Mouse (Mus musculus) neural tube, embryonic 15.5 days (tissue): Measurements from ENCODE around the gene Pbx2. TPM values are rescaled to one million over a fixed set of nuclear protein-coding genes. Genes with fewer than 3 reads are reported as not detected.

ENCODE experiments used
- ATAC-seq: fragments of 200-750 bp; cut with Nextera tagmentation; 2 replicates; pipeline ENCODE4 v1.8.0; 2017; ENCODE audit warnings: mild to moderate bottlenecking, moderate TSS enrichment, moderate library complexity; ENCODE audit not compliant: low FRiP score
- H3K27ac ChIP-seq: fragments of 300-500 bp; sonication (generic); replicated peaks from 2 replicates; pipeline ENCODE4 v1.5.1; 2015; ENCODE audit warnings: mild to moderate bottlenecking, inconsistent platforms
- H3K27me3 ChIP-seq: fragments of 300-500 bp; sonication (generic); replicated peaks from 2 replicates; pipeline ENCODE4 v1.6.1; 2015; ENCODE audit warnings: inconsistent platforms
- H3K36me3 ChIP-seq: fragments of 300-500 bp; sonication (generic); 2 replicates; pipeline ENCODE4 v1.6.1; 2015; ENCODE audit warnings: inconsistent platforms
- H3K4me1 ChIP-seq: fragments of 300-500 bp; sonication (generic); 2 replicates; pipeline ENCODE4 v1.6.1; 2015; ENCODE audit warnings: inconsistent platforms
- H3K4me2 ChIP-seq: fragments of 300-500 bp; sonication (generic); 2 replicates; pipeline ENCODE4 v1.6.1; 2015; ENCODE audit warnings: inconsistent platforms, mild to moderate bottlenecking, moderate library complexity
- H3K4me3 ChIP-seq: fragments of 300-500 bp; sonication (generic); replicated peaks from 2 replicates; pipeline ENCODE4 v1.5.1; 2015; ENCODE audit warnings: mild to moderate bottlenecking, inconsistent platforms
- H3K9ac ChIP-seq: fragments of 300-500 bp; sonication (generic); replicated peaks from 2 replicates; pipeline ENCODE4 v1.6.1; 2015; ENCODE audit warnings: mild to moderate bottlenecking, inconsistent platforms
- H3K9me3 ChIP-seq: fragments of 300-500 bp; sonication (generic); replicated peaks from 2 replicates; pipeline ENCODE4 v1.6.1; 2016; ENCODE audit warnings: inconsistent platforms
- WGBS: fragments of 180-500 bp; shearing (Covaris S2); methylation state at CpG from one replicate; pipeline ENCODE4 v1.1.7; 2015; ENCODE audit warnings: mixed read lengths; 5-methylcytosine and 5-hydroxymethylcytosine counted together
- polyA plus RNA-seq: library from polyadenylated mRNA; unstranded; fragments of >200 nt; fragmentation: Nextera tagmentation; extraction: Ambion mirVana; gene quantifications from 2 replicates; pipeline ENCODE4 v1.2.1, GENCODE M21; 2015

Gene Pbx2
- polyA plus RNA-seq, 1 experiment from 2014 or later: 8.2 TPM

DNA sequence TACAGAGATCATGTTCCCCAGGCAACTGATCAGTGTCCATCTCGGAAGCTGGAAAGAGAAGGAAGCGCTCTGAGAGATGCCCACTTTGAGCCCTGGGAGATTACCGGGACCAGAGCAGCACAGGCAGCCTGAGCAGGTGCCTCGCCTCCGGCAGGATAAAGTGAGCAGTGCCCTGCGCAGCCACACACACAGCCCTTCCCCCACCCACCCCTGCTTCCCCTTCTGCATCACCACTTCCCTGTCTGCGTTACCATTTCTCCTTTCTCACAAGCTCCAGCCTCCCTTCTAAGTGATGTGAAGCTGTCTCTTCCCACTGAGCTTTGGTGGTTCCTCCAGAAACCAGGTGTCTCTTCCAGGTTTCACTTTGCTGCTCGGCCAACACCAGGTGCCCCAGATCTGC is 29.9 kb upstream of the Pbx2 start:
- no peak overlapping the region for H3K4me3 ChIP-seq
- ATAC-seq: no peak

DNA sequence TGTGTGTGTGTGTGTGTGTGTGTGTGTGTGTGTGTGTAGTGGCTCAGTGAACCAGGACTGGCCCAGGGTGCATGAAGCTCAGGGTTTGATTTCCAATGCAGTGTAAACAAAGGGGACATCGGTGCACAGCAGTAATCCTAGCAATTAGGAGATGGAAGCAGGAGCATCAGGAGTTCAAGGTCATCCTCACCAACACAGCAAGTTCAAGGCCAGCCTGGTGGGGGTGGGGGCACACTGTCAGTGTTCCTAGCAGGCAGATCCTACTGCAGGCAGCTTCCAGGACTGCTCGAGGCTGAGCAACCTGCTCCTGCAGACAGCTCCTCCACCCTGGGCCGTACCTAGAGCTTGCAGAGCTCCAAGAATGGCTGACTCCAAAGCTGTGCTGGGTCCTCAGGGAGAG is 28.5 kb upstream of the Pbx2 start:
- H3K27ac ChIP-seq: no peak overlapping the region
- H3K9ac ChIP-seq: no peak overlapping the region
- 0 out of 2 replicates have a peak, but pooled peaks cover 5% of the 10 kb centered on the region for H3K4me1 ChIP-seq
- no peak for ATAC-seq
- no peaks in the 10 kb centered on the region for H3K36me3 ChIP-seq
- H3K9me3 ChIP-seq: no peaks in the 10 kb centered on the region
- no peak overlapping the region for H3K4me2 ChIP-seq
- H3K27me3 ChIP-seq: no peaks in the 10 kb centered on the region
- 72% methylated on average over 3 of the region's 3 CpGs for WGBS
- no peak overlapping the region for H3K4me3 ChIP-seq

More for the DNA sequence above, 29.9 kb upstream of the Pbx2 start:
- WGBS: 54% methylated on average over 8 of the region's 8 CpGs
- Histone ChIP-seq H3K4me2 (no peak overlapping the region), H3K4me1 (0 out of 2 replicates have a peak, but pooled peaks cover 5% of the 10 kb centered on the region), H3K9ac (no peak overlapping the region), H3K27ac (no peak overlapping the region), H3K36me3 (no peaks in the 10 kb centered on the region), H3K27me3 (no peaks in the 10 kb centered on the region), H3K9me3 (no peaks in the 10 kb centered on the region)

DNA sequence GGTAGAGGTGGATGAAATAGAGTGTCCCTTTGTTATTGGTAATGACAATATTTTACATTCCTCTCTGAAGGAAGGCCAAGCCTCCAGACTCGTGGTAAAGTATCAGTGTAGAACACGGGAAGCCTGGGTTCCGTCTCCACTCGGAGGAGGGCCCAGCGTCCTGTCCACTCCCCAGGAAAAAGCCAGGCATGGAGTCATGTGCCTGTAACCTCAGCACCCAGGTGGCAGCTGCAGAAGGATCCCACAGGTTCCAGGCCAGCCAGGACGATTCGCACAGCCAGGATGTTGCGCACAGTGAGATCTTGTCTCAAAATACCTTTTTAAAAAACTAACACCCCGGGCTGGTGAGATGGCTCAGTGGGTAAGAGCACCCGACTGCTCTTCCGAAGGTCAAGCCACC is 27.7 kb upstream of the Pbx2 start:
- no peak overlapping the region for H3K4me2 ChIP-seq
- H3K9ac ChIP-seq: no peak overlapping the region
- H3K4me1 ChIP-seq: 0 out of 2 replicates have a peak, but pooled peaks cover 5% of the 10 kb centered on the region
- 75% methylated on average over 11 of the region's 11 CpGs for WGBS
- no peaks in the 10 kb centered on the region for H3K36me3 ChIP-seq
- no peak overlapping the region for H3K4me3 ChIP-seq
- no peak for ATAC-seq
- no peaks in the 10 kb centered on the region for H3K27me3 ChIP-seq
- H3K9me3 ChIP-seq: no peaks in the 10 kb centered on the region
- no peak overlapping the region for H3K27ac ChIP-seq

DNA sequence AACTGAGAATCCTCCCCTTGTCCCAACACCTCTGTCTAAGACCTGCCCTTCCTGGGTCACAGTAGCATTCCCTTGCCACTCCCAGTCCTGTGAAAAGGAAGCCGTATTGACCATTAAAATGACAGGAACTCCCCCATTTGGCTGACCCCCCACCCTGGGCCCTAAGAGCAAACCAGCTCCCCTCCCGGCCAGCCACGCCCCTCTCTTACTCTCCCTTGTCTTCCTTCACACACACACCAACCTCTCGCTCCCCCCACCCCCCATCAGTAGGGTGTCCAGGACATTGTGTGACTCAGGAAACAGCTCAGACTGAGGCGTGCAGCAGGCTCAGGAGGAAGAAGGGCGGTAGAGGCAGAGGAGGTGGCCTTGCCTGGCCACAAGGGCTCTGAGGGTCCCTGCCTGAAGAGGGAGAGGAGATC is 27.1 kb upstream of the Pbx2 start, which contains the start of gene Notch4:
TSS of gene Notch4 (plus strand) at position 266 of the 419 bp plus-strand sequence.
- 5% methylated on average over 6 of the region's 6 CpGs for WGBS
- no peaks in the 10 kb centered on the region for H3K36me3 ChIP-seq
- H3K27me3 ChIP-seq: no peaks in the 10 kb centered on the region
- no peak within 1 kb of the TSS for H3K9ac ChIP-seq
- H3K27ac ChIP-seq: peak within 1 kb of the TSS; percentile 39; the same call in 1 of the 2 replicates
- H3K4me2 ChIP-seq: peak within 1 kb of the TSS; percentile 23
- ATAC-seq: no peak
- 0 out of 2 replicates have a peak, but pooled peaks cover 5% of the 10 kb centered on the region for H3K4me1 ChIP-seq
- H3K4me3 ChIP-seq: 0 out of 2 replicates have a peak within 1 kb of the TSS, but pooled peaks have one; percentile 2
- no peaks in the 10 kb centered on the region for H3K9me3 ChIP-seq

DNA sequence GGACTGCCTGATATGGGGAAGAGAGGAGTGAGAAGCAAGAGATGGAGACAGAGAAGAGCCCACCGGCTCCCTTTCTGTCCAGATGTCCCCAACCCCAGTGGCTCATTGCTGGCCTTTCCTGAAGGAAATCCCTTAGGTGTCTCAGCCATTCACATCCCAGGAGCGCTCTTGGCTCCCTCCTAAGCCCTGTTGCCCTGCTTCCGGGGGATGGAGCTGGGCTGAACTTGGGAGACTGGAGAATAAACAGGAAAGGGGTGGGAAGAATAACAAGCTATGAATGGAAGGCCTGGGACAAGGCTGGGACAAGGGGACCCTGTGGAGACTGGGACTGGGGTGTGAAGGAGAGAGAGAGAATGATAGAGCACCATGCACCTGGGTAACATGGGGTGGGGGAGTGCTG is 26.3 kb upstream of the Pbx2 start:
- H3K9ac ChIP-seq: no peak overlapping the region
- H3K9me3 ChIP-seq: no peaks in the 10 kb centered on the region
- peak overlapping the region; percentile 39; the same call in 1 of the 2 replicates for H3K27ac ChIP-seq
- peak overlapping the region; percentile 23 for H3K4me2 ChIP-seq
- 59% methylated on average over 3 of the region's 3 CpGs for WGBS
- 0 out of 2 replicates have a peak, but pooled peaks cover 5% of the 10 kb centered on the region for H3K4me1 ChIP-seq
- no peak overlapping the region for H3K4me3 ChIP-seq
- H3K36me3 ChIP-seq: no peaks in the 10 kb centered on the region
- H3K27me3 ChIP-seq: no peaks in the 10 kb centered on the region
- no peak for ATAC-seq

DNA sequence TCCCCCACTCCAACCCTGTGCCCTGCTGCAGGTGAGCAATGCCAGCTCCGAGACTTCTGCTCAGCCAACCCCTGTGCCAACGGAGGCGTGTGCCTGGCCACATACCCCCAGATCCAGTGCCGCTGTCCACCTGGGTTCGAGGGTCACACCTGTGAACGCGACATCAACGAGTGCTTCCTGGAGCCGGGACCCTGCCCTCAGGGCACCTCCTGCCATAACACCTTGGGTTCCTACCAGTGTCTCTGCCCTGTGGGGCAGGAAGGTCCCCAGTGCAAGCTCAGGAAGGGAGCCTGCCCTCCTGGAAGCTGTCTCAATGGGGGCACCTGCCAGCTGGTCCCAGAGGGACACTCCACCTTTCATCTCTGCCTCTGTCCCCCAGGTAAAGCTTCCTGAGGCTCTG is 23.8 kb upstream of the Pbx2 start:
- no peak overlapping the region for H3K9ac ChIP-seq
- ATAC-seq: no peak
- H3K4me1 ChIP-seq: 0 out of 2 replicates have a peak, but pooled peaks cover 5% of the 10 kb centered on the region
- no peak overlapping the region for H3K27ac ChIP-seq
- no peaks in the 10 kb centered on the region for H3K36me3 ChIP-seq
- WGBS: 83% methylated on average over 9 of the region's 9 CpGs
- no peak overlapping the region for H3K4me3 ChIP-seq
- no peaks in the 10 kb centered on the region for H3K27me3 ChIP-seq
- no peaks in the 10 kb centered on the region for H3K9me3 ChIP-seq
- H3K4me2 ChIP-seq: no peak overlapping the region

DNA sequence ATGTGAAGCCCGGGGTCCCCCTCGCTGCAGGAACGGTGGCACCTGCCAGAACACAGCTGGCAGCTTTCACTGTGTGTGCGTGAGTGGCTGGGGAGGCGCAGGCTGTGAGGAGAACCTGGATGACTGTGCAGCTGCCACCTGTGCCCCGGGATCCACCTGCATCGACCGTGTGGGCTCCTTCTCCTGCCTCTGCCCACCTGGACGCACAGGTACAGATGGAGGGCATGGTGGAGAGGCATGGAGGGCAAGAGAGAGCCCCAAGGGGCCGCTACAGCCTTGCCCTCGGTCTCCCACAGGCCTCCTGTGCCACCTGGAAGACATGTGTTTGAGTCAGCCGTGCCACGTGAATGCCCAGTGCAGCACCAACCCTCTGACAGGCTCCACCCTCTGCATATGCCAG is 22.6 kb upstream of the Pbx2 start:
- no peak overlapping the region for H3K27ac ChIP-seq
- no peaks in the 10 kb centered on the region for H3K36me3 ChIP-seq
- H3K4me3 ChIP-seq: no peak overlapping the region
- H3K4me2 ChIP-seq: no peak overlapping the region
- no peak overlapping the region for H3K9ac ChIP-seq
- H3K9me3 ChIP-seq: no peaks in the 10 kb centered on the region
- H3K27me3 ChIP-seq: no peaks in the 10 kb centered on the region
- 0 out of 2 replicates have a peak, but pooled peaks cover 5% of the 10 kb centered on the region for H3K4me1 ChIP-seq
- no peak for ATAC-seq
- WGBS: 82% methylated on average over 13 of the region's 13 CpGs

DNA sequence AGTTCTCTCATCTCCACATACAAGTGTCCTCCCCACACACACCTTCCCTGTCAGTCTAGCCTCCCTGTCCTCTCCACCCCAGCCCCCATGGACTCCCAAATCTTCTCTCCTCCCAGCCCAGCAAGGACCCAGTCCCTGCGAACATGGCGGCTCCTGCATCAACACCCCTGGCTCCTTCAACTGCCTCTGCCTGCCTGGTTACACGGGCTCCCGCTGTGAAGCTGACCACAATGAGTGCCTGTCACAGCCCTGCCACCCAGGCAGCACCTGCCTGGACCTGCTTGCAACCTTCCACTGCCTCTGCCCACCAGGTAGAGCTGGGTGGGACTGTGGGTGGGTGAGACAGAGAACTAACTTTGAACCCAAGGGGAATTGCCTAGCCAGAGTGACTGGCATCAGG is 21.1 kb upstream of the Pbx2 start:
- Histone ChIP-seq H3K4me3 (no peak overlapping the region), H3K4me2 (no peak overlapping the region), H3K36me3 (no peaks in the 10 kb centered on the region), H3K27ac (no peak overlapping the region), H3K27me3 (no peaks in the 10 kb centered on the region), H3K9me3 (no peaks in the 10 kb centered on the region), H3K4me1 (no peaks in the 10 kb centered on the region), H3K9ac (no peak overlapping the region)
- no peak for ATAC-seq
- WGBS: 76% methylated on average over 4 of the region's 4 CpGs

DNA sequence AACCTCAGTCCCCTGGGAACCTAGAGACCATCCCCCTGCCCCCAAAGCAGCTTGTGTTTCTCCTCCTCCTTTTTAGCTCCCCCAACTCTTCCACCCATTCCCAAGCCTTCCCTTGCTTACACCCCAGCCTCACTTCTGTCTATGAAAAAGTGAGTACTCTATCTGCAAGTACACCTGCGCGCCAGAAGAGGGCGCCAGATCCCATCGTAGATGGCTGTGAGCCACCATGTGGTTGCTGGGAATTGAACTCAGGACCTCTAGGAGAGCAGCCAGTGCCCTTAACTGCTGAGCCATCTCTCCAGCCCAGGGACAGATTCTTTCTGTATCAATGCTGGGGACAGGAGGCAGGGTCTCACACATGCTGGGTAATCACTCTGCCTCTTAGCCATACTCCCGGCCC is 19.2 kb upstream of the Pbx2 start:
- H3K4me2 ChIP-seq: no peak overlapping the region
- H3K4me1 ChIP-seq: no peaks in the 10 kb centered on the region
- H3K27ac ChIP-seq: no peak overlapping the region
- H3K4me3 ChIP-seq: no peak overlapping the region
- WGBS: 11% methylated on average over 5 of the region's 5 CpGs
- H3K27me3 ChIP-seq: no peaks in the 10 kb centered on the region
- no peak for ATAC-seq
- no peaks in the 10 kb centered on the region for H3K9me3 ChIP-seq
- H3K36me3 ChIP-seq: no peaks in the 10 kb centered on the region
- H3K9ac ChIP-seq: no peak overlapping the region

DNA sequence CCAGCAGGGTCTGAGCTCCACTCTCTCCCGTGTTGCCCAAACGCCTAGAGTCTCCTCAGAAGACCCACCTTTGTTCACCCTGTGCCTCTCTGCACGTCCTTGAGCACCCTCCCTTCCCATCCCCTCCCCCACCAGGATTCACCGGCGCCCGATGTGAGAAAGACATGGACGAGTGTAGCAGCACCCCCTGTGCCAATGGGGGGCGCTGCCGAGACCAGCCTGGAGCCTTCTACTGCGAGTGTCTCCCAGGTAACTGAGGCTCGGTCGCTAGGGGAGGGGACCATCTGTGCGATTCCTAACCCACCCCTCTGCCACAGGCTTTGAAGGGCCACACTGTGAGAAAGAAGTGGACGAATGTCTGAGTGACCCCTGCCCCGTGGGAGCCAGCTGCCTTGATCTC is 18.7 kb upstream of the Pbx2 start:
- Histone ChIP-seq H3K9me3 (no peaks in the 10 kb centered on the region), H3K27me3 (no peaks in the 10 kb centered on the region), H3K4me1 (no peaks in the 10 kb centered on the region), H3K4me3 (no peak overlapping the region), H3K27ac (no peak overlapping the region), H3K4me2 (no peak overlapping the region), H3K9ac (no peak overlapping the region), H3K36me3 (no peaks in the 10 kb centered on the region)
- no peak for ATAC-seq
- WGBS: 10% methylated on average over 15 of the region's 15 CpGs

DNA sequence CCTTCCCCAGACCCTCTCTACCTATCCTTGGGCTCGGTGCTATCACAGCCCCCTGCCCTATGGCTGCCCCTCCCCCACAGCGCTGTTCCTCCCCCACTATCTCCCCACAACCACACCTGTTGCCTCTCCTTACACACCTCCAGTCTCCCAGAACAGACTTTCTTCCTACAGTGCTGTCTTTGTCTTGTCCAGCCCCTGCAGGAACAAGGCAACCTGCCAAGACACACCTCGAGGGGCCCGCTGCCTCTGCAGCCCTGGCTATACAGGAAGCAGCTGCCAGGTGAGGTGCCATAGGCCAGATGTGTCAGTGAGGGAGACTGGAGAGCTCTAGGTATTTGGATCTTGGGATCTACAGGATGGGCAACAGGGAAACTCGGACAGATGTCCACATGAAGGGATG is 14.5 kb upstream of the Pbx2 start:
- Histone ChIP-seq H3K9me3 (no peaks in the 10 kb centered on the region), H3K4me1 (no peaks in the 10 kb centered on the region), H3K27me3 (no peaks in the 10 kb centered on the region), H3K9ac (no peak overlapping the region), H3K4me2 (no peak overlapping the region), H3K27ac (no peak overlapping the region), H3K4me3 (no peak overlapping the region), H3K36me3 (no peaks in the 10 kb centered on the region)
- 79% methylated on average over 5 of the region's 5 CpGs for WGBS
- no peak for ATAC-seq

DNA sequence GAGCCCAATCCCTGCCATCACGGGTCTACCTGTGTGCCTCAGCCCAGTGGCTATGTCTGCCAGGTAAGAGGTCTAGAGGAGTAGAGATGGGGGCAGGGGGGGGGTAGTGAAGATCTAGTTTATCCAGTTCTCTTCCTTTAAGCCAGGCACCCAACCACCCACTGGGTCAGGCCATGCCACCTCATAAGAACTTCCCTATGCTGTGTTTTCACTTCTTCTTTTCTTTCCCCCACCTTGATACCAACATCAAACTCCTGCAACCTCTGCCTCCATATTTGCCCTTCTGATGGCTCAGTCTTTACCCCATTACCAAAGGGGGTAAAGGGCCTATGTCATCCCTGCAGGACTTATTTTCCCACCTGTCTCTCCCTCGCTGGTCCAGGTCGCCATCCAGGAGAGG is 13.0 kb upstream of the Pbx2 start:
- no peaks in the 10 kb centered on the region for H3K27me3 ChIP-seq
- H3K4me1 ChIP-seq: no peaks in the 10 kb centered on the region
- WGBS: 90% methylated on average over 3 of the region's 3 CpGs
- H3K9ac ChIP-seq: no peak overlapping the region
- H3K27ac ChIP-seq: no peak overlapping the region
- H3K4me3 ChIP-seq: no peak overlapping the region
- H3K9me3 ChIP-seq: no peaks in the 10 kb centered on the region
- ATAC-seq: no peak
- no peak overlapping the region for H3K4me2 ChIP-seq
- H3K36me3 ChIP-seq: no peaks in the 10 kb centered on the region

DNA sequence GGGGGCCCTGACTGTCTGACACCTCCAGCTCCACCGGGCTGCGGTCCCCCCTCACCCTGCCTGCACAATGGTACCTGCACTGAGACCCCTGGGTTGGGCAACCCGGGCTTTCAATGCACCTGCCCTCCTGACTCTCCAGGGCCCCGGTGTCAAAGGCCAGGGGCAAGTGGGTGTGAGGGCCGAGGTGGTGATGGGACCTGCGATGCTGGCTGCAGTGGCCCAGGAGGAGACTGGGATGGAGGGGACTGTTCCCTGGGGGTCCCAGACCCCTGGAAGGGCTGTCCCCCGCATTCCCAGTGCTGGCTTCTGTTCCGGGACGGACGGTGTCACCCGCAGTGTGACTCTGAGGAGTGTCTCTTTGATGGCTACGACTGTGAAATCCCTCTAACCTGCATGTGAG is 8.5 kb upstream of the Pbx2 start:
- Histone ChIP-seq H3K27ac (no peak overlapping the region), H3K4me2 (no peak overlapping the region), H3K36me3 (no peaks in the 10 kb centered on the region), H3K9me3 (no peaks in the 10 kb centered on the region), H3K4me1 (peaks cover 15% of the 10 kb centered on the region), H3K9ac (no peak overlapping the region), H3K4me3 (no peak overlapping the region), H3K27me3 (no peaks in the 10 kb centered on the region)
- 82% methylated on average over 12 of the region's 12 CpGs for WGBS
- ATAC-seq: no peak
